Mouse (Mus musculus): ENCODE results near the gene Tmem178. TPM values are rescaled to one million over a fixed set of nuclear protein-coding genes. Genes with fewer than 3 reads are reported as not detected.

Tmem178 gene
- polyA plus RNA-seq (2014; fragmentation: Nextera tagmentation; extraction: Ambion mirVana) = 4.3 and 5.6 TPM in 2 replicates

- peak within 1 kb of the TSS; percentile 72 for H3K4me3 ChIP-seq (ENCODE audit: low read depth, low read length)
- no peaks in the 10 kb centered on the region for H3K36me3 ChIP-seq (replicated peaks; ENCODE audit: control insufficient read depth, insufficient read depth, low read depth, low read length)
- DNase-seq (ENCODE audit: low spot score) (peak; percentile 39), ATAC-seq (replicated peaks; ENCODE audit: insufficient number of reproducible peaks, low FRiP score, low TSS enrichment, low read depth) (peak; percentile 75)
- no peak within 1 kb of the TSS for H3K27ac ChIP-seq (replicated peaks; ENCODE audit: low read depth, low read length)
- peak within 1 kb of the TSS; percentile 100 for H3K4me2 ChIP-seq (ENCODE audit: low read depth, low read length)
- H3K9ac ChIP-seq (replicated peaks; ENCODE audit: low read length) = peak within 1 kb of the TSS; percentile 69
- no peaks in the 10 kb centered on the region for H3K9me3 ChIP-seq (replicated peaks; ENCODE audit: control insufficient read depth, low read length)
- WGBS = 1% methylated on average over 49 of the region's 84 CpGs
- H3K4me1 ChIP-seq (ENCODE audit: control insufficient read depth, insufficient read depth, low read length) = no peaks in the 10 kb centered on the region
- H3K27me3 ChIP-seq (ENCODE audit: control insufficient read depth, insufficient read depth, low read length) = peaks cover 14% of the 10 kb centered on the region
These were observed at the start of gene Tmem178 for GRCm38 (mm10) chr17:80944530-80945198. Tmem178 (plus strand) TSS chr17:80944632.

DNA sequence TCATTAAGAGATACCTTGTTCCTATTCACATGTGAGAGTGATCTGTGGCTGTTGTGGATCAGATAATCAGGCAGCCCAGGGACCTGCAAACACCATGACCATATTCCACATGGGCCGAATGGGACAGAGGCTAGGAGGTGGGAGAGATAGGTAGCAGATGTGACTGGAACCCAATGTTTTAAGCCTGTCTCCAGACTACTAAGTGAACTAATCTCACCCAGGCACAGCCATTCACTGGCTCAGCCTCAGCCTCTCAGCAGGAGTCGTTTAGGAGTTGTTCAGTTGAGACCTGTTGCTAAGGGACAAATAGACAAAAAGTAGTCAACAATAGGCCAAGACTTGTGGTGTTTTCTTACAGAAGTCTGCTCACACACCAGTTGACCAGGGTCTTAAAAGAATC is 48.0 kb upstream of the Tmem178 start:
- H3K27ac ChIP-seq (replicated peaks; ENCODE audit: low read depth, low read length) = no peak overlapping the region
- no peak for DNase-seq (ENCODE audit: low spot score)
- no peaks in the 10 kb centered on the region for H3K36me3 ChIP-seq (replicated peaks; ENCODE audit: control insufficient read depth, insufficient read depth, low read depth, low read length)
- WGBS = 55% methylated on average over 2 of the region's 2 CpGs
- H3K4me2 ChIP-seq (ENCODE audit: low read depth, low read length) = no peak overlapping the region
- no peaks in the 10 kb centered on the region for H3K27me3 ChIP-seq (ENCODE audit: control insufficient read depth, insufficient read depth, low read length)
- H3K4me3 ChIP-seq (ENCODE audit: low read depth, low read length) = no peak overlapping the region
- H3K4me1 ChIP-seq (ENCODE audit: control insufficient read depth, insufficient read depth, low read length) = no peaks in the 10 kb centered on the region
- no peak for ATAC-seq (replicated peaks; ENCODE audit: insufficient number of reproducible peaks, low FRiP score, low TSS enrichment, low read depth)
- no peak overlapping the region for H3K9ac ChIP-seq (replicated peaks; ENCODE audit: low read length)
- H3K9me3 ChIP-seq (replicated peaks; ENCODE audit: control insufficient read depth, low read length) = no peaks in the 10 kb centered on the region

DNA sequence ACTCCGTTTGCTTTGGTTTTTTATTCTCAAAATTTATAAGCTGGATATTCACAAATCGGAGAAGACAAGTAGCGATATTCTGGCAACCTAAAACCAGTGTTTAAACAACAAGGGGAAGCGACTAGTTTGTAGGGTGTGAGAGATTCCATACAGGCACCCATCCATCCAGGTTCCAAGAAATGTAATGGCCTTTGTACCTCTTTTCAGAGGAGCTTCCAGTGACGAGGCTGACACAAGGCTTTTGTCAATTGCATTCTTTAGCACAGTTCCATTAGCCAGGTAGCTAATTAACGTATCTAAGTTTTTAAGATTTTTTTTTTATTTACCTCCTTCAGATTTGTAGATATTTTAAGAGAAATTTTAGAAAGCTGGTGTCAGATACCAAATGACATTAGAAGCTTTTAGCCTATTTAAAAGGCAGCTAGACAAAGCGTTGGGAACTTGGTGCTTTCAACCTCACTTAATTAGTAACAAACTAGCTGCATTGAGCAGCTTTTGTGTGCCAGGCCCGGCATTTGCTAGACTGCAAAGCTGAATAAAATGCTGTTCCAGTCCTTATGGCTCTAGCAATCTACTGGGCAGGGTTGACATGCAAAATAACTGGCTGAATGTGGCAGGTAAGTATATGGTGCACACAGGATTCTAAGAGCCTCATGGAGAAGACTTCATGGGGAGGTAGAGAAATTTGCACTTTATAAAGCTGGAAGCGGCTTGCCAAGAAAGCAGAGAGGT is 46.6 kb upstream of the Tmem178 start:
- Histone ChIP-seq H3K27me3 (ENCODE audit: control insufficient read depth, insufficient read depth, low read length) (no peaks in the 10 kb centered on the region), H3K4me3 (ENCODE audit: low read depth, low read length) (no peak overlapping the region), H3K36me3 (replicated peaks; ENCODE audit: control insufficient read depth, insufficient read depth, low read depth, low read length) (no peaks in the 10 kb centered on the region), H3K4me2 (ENCODE audit: low read depth, low read length) (no peak overlapping the region), H3K9me3 (replicated peaks; ENCODE audit: control insufficient read depth, low read length) (no peaks in the 10 kb centered on the region), H3K27ac (replicated peaks; ENCODE audit: low read depth, low read length) (no peak overlapping the region), H3K9ac (replicated peaks; ENCODE audit: low read length) (no peak overlapping the region), H3K4me1 (ENCODE audit: control insufficient read depth, insufficient read depth, low read length) (no peaks in the 10 kb centered on the region)
- WGBS = 73% methylated on average over 9 of the region's 9 CpGs
- no peak for ATAC-seq (replicated peaks; ENCODE audit: insufficient number of reproducible peaks, low FRiP score, low TSS enrichment, low read depth)
- no peak for DNase-seq (ENCODE audit: low spot score)

DNA sequence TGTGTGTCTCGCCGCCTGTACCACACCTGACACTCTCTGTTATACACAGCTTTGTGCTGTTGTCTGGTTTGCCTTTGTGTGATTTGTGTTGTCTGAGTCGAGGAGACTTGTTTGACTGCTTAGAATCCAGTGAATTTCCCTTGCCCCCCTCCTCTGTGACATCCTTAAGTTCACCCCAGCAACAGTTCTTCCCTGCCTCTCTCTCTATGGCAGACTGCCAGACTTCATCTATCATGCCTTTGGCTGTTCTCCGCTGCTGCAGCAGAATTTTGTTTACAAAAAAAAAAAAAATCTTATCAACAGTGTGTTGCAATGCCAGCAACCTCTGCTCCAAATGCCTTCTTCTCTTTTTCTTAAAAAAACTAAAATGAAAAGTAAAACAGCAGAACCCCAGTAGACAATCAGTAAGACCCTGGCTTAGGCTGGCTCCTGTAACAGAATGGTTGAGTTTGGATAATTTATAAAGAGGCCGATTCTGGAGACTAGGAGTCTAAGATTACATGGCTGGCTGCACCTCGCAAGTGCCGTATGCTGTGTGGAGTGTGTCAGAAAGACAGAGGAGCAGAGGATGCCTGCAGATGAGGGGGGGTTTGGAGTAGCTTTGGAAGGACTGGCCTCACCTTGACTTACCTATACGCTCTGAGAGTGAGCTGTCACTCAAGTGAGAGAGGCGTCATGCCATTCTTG is 44.8 kb upstream of the Tmem178 start:
- WGBS = 67% methylated on average over 9 of the region's 9 CpGs
- no peak overlapping the region for H3K4me3 ChIP-seq (ENCODE audit: low read depth, low read length)
- no peak overlapping the region for H3K4me2 ChIP-seq (ENCODE audit: low read depth, low read length)
- H3K27me3 ChIP-seq (ENCODE audit: control insufficient read depth, insufficient read depth, low read length) = no peaks in the 10 kb centered on the region
- H3K9me3 ChIP-seq (replicated peaks; ENCODE audit: control insufficient read depth, low read length) = no peaks in the 10 kb centered on the region
- H3K27ac ChIP-seq (replicated peaks; ENCODE audit: low read depth, low read length) = no peak overlapping the region
- H3K9ac ChIP-seq (replicated peaks; ENCODE audit: low read length) = no peak overlapping the region
- no peak for ATAC-seq (replicated peaks; ENCODE audit: insufficient number of reproducible peaks, low FRiP score, low TSS enrichment, low read depth)
- peak; percentile 20 for DNase-seq (ENCODE audit: low spot score)
- no peaks in the 10 kb centered on the region for H3K36me3 ChIP-seq (replicated peaks; ENCODE audit: control insufficient read depth, insufficient read depth, low read depth, low read length)
- no peaks in the 10 kb centered on the region for H3K4me1 ChIP-seq (ENCODE audit: control insufficient read depth, insufficient read depth, low read length)

- Histone ChIP-seq H3K27ac (replicated peaks; ENCODE audit: low read depth, low read length) (no peak overlapping the region), H3K9ac (replicated peaks; ENCODE audit: low read length) (no peak overlapping the region), H3K4me1 (ENCODE audit: control insufficient read depth, insufficient read depth, low read length) (no peaks in the 10 kb centered on the region), H3K4me2 (ENCODE audit: low read depth, low read length) (no peak overlapping the region), H3K4me3 (ENCODE audit: low read depth, low read length) (no peak overlapping the region), H3K9me3 (replicated peaks; ENCODE audit: control insufficient read depth, low read length) (no peaks in the 10 kb centered on the region), H3K36me3 (replicated peaks; ENCODE audit: control insufficient read depth, insufficient read depth, low read depth, low read length) (no peaks in the 10 kb centered on the region), H3K27me3 (ENCODE audit: control insufficient read depth, insufficient read depth, low read length) (no peaks in the 10 kb centered on the region)
- no peak for ATAC-seq (replicated peaks; ENCODE audit: insufficient number of reproducible peaks, low FRiP score, low TSS enrichment, low read depth)
- DNase-seq (ENCODE audit: low spot score) = no peak
- WGBS = 88% methylated on average over 2 of the region's 2 CpGs
These were observed 44.3 kb upstream of the Tmem178 start for GRCm38 (mm10) chr17:80900200-80900520.

- Histone ChIP-seq H3K4me2 (ENCODE audit: low read depth, low read length) (no peak overlapping the region), H3K27ac (replicated peaks; ENCODE audit: low read depth, low read length) (no peak overlapping the region), H3K4me3 (ENCODE audit: low read depth, low read length) (no peak overlapping the region), H3K9ac (replicated peaks; ENCODE audit: low read length) (no peak overlapping the region), H3K4me1 (ENCODE audit: control insufficient read depth, insufficient read depth, low read length) (no peaks in the 10 kb centered on the region), H3K27me3 (ENCODE audit: control insufficient read depth, insufficient read depth, low read length) (no peaks in the 10 kb centered on the region), H3K36me3 (replicated peaks; ENCODE audit: control insufficient read depth, insufficient read depth, low read depth, low read length) (no peaks in the 10 kb centered on the region), H3K9me3 (replicated peaks; ENCODE audit: control insufficient read depth, low read length) (no peaks in the 10 kb centered on the region)
- no peak for ATAC-seq (replicated peaks; ENCODE audit: insufficient number of reproducible peaks, low FRiP score, low TSS enrichment, low read depth)
- no peak for DNase-seq (ENCODE audit: low spot score)
- WGBS = 79% methylated on average over 6 of the region's 6 CpGs
These were observed 42.5 kb upstream of the Tmem178 start for GRCm38 (mm10) chr17:80901885-80902284.

GRCm38 (mm10) chr17:80903121-80903875 is 41.1 kb upstream of the Tmem178 start:
- Histone ChIP-seq H3K9ac (replicated peaks; ENCODE audit: low read length) (no peak overlapping the region), H3K4me3 (ENCODE audit: low read depth, low read length) (no peak overlapping the region), H3K4me2 (ENCODE audit: low read depth, low read length) (no peak overlapping the region), H3K36me3 (replicated peaks; ENCODE audit: control insufficient read depth, insufficient read depth, low read depth, low read length) (no peaks in the 10 kb centered on the region), H3K4me1 (ENCODE audit: control insufficient read depth, insufficient read depth, low read length) (no peaks in the 10 kb centered on the region), H3K9me3 (replicated peaks; ENCODE audit: control insufficient read depth, low read length) (no peaks in the 10 kb centered on the region), H3K27me3 (ENCODE audit: control insufficient read depth, insufficient read depth, low read length) (no peaks in the 10 kb centered on the region), H3K27ac (replicated peaks; ENCODE audit: low read depth, low read length) (no peak overlapping the region)
- ATAC-seq (replicated peaks; ENCODE audit: insufficient number of reproducible peaks, low FRiP score, low TSS enrichment, low read depth) (no peak), DNase-seq (ENCODE audit: low spot score) (no peak)
- 86% methylated on average over 11 of the region's 11 CpGs for WGBS
